Mouse (Mus musculus) neural tube, embryonic 14.5 days (tissue): ENCODE results near the gene Lrch1. TPM values are rescaled to one million over a fixed set of nuclear protein-coding genes. Genes with fewer than 3 reads are reported as not detected.

Experiments
- ATAC-seq: fragments of 200-750 bp; cut with Nextera tagmentation; 2 replicates; pipeline ENCODE4 v1.8.0; 2017; ENCODE audit warnings: low read depth, mild to moderate bottlenecking, moderate TSS enrichment, moderate library complexity
- H3K27ac ChIP-seq: fragments of 300-500 bp; sonication (generic); 2 replicates; pipeline ENCODE4 v1.5.1; 2014; ENCODE audit warnings: low read depth, mild to moderate bottlenecking, control low read depth, low read length, moderate library complexity, mixed read lengths
- H3K27me3 ChIP-seq: fragments of 300-500 bp; sonication (generic); 2 replicates; pipeline ENCODE4 v1.6.1; 2014; ENCODE audit warnings: low read length; ENCODE audit not compliant: control insufficient read depth, insufficient read depth
- H3K36me3 ChIP-seq: fragments of 300-500 bp; sonication (generic); 2 replicates; pipeline ENCODE4 v1.6.1; 2014; ENCODE audit warnings: low read length, mixed read lengths; ENCODE audit not compliant: control insufficient read depth, insufficient read depth
- H3K4me1 ChIP-seq: fragments of 300-500 bp; sonication (generic); 2 replicates; pipeline ENCODE4 v1.6.1; 2014; ENCODE audit warnings: low read length; ENCODE audit not compliant: control insufficient read depth, insufficient read depth
- H3K4me2 ChIP-seq: fragments of 300-500 bp; sonication (generic); 2 replicates; pipeline ENCODE4 v1.6.1; 2014; ENCODE audit warnings: mild to moderate bottlenecking, low read depth, low read length, control low read depth
- H3K4me3 ChIP-seq: fragments of 300-500 bp; sonication (generic); 2 replicates; pipeline ENCODE4 v1.5.1; 2014; ENCODE audit warnings: low read depth, low read length, control low read depth, mixed read lengths
- H3K9ac ChIP-seq: fragments of 300-500 bp; sonication (generic); replicated peaks from 2 replicates; pipeline ENCODE4 v1.6.1; 2014; ENCODE audit warnings: low read depth, mild to moderate bottlenecking, control low read depth, low read length, mixed read lengths
- H3K9me3 ChIP-seq: fragments of 300-500 bp; sonication (generic); 2 replicates; pipeline ENCODE4 v1.6.1; 2016; ENCODE audit warnings: low read length; ENCODE audit not compliant: control insufficient read depth
- WGBS: fragments of 180-500 bp; shearing (Covaris S2); extraction: QIAGEN DNeasy Blood & Tissue Kit; methylation state at CpG from one replicate; pipeline ENCODE4 v1.1.7; 2014; 5-methylcytosine and 5-hydroxymethylcytosine counted together
- polyA plus RNA-seq: library from polyadenylated mRNA; unstranded; fragments of >200 nt; fragmentation: Nextera tagmentation; extraction: Ambion mirVana; gene quantifications from 2 replicates; pipeline ENCODE4 v1.2.1, GENCODE M21; 2014

Gene Lrch1
- polyA plus RNA-seq, 1 experiment from 2014 or later, result 21.7 TPM

DNA sequence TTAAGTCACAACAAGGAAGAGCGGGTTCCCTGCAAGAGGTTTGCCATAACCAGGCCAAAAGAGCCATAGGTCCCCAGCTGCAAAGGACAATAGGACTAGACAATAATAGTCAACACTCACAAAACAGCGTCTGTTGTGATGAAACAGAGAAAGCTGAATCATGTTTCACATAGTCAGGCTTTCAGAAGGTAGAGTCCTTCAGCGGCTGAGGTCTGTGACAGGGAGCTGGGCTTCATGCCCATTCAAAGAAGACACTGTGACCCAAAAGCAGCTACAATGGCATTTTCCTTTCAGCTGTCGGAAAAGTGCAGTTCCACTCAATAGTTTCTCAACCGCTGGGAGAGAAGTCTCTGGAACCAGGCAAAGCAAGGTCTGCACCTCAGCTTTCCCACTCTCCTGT is 48.7 kb downstream of the Lrch1 start:
- Histone ChIP-seq H3K4me2 (no peak overlapping the region), H3K9ac (no peak overlapping the region), H3K4me3 (no peak overlapping the region), H3K36me3 (no peaks in the 10 kb centered on the region), H3K27me3 (no peaks in the 10 kb centered on the region), H3K9me3 (no peaks in the 10 kb centered on the region), H3K4me1 (no peaks in the 10 kb centered on the region), H3K27ac (no peak overlapping the region)
- 86% methylated on average over 5 of the region's 5 CpGs for WGBS
- no peak for ATAC-seq

DNA sequence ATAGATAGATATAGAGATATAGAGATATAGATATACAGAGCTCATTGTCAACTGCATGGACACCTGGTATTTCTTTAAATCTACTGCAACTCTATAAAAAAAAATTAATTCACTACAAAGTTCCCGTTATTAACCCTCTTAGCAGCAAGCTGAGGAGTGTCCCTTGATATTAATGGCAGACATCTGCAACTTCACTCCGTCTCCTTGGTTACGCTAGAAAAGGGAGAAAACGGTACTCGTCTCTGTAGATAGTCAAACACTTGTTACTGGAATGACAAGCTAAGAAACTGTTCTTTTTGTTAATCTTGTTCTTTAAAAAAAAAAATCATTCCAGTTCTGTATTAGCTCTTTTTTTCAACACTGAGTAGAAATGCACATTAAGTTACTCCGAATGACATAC is 54.0 kb downstream of the Lrch1 start:
- H3K4me3 ChIP-seq, result no peak overlapping the region
- H3K9ac ChIP-seq, result no peak overlapping the region
- H3K36me3 ChIP-seq, result no peaks in the 10 kb centered on the region
- 0 out of 2 replicates have a peak, but pooled peaks cover 2% of the 10 kb centered on the region for H3K4me1 ChIP-seq
- H3K27ac ChIP-seq, result no peak overlapping the region
- no peak for ATAC-seq
- WGBS, result 55% methylated on average over 6 of the region's 6 CpGs
- no peaks in the 10 kb centered on the region for H3K27me3 ChIP-seq
- H3K9me3 ChIP-seq, result no peaks in the 10 kb centered on the region
- H3K4me2 ChIP-seq, result no peak overlapping the region

DNA sequence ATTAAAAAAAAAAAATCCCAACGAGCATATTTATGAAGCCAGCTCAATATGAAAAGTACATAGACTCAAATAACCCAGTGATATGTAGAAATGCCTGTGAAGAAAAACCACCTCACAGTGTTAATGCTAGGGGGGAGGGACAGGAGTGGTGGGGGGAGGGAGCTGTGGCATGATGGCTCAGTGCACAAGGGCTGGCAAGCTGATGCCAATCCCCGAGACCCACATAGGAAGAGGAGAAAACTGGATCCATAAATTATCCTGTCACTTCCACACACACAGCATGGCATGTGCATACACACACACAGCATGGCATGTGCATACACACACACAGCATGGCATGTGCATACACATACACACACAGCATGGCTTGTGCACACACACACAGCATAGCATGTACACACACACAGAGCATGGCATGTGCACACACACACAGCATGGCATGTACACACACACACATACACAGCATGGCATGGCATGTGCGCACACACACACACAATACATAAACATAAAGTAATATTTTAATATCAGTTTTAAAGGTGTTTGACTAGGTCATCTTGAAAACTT is 54.5 kb downstream of the Lrch1 start:
- ATAC-seq, result peak; percentile 48; the same call in 1 of the 2 replicates
- Histone ChIP-seq H3K9ac (no peak overlapping the region), H3K9me3 (no peaks in the 10 kb centered on the region), H3K27ac (no peak overlapping the region), H3K36me3 (no peaks in the 10 kb centered on the region), H3K27me3 (no peaks in the 10 kb centered on the region), H3K4me1 (0 out of 2 replicates have a peak, but pooled peaks cover 2% of the 10 kb centered on the region), H3K4me2 (no peak overlapping the region), H3K4me3 (no peak overlapping the region)
- WGBS, result 64% methylated on average over 3 of the region's 3 CpGs

DNA sequence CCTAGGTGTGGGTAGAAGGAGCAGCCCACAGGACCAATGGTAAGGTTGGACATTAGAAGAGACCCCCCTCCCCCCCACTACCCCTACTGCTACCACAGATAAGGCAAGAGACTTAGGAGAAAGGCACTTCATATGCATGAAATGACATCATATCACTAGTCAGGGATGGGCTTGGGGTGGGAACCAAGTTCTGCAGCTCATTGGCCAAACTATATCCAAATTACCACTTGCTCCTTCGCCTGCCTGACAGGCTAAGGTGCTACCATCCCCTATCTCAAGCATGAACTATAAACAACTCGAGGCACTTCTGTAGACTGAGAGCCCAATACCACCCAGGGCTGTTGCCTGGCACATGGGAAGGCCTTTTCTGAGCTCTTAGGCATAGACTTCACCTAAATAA is 58.4 kb downstream of the Lrch1 start:
- 80% methylated on average over 2 of the region's 2 CpGs for WGBS
- no peak overlapping the region for H3K27ac ChIP-seq
- peaks cover 21% of the 10 kb centered on the region; the same call in 1 of the 2 replicates for H3K4me1 ChIP-seq
- no peak for ATAC-seq
- no peak overlapping the region for H3K4me2 ChIP-seq
- no peak overlapping the region for H3K9ac ChIP-seq
- no peaks in the 10 kb centered on the region for H3K36me3 ChIP-seq
- no peak overlapping the region for H3K4me3 ChIP-seq
- no peaks in the 10 kb centered on the region for H3K9me3 ChIP-seq
- H3K27me3 ChIP-seq, result no peaks in the 10 kb centered on the region

DNA sequence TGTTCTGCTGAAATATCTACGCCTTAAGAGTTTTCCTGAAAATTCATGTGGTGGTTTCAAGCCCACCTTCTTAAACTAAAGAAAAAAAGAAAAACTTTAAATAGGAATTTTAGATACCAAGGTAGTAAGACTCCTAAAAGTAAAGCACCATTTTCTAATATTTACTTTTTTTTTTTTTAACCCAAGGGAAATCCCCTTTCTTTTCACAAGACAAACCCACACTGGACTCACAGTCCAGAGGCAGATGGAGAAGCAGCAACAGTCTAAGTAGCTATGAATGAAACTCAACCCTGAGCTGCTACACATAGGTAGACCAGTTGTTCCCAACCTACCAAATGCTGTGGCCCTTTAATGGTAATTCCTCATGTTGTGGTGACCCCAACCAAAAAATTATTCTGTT is 59.6 kb downstream of the Lrch1 start:
- Histone ChIP-seq H3K27ac (no peak overlapping the region), H3K36me3 (no peaks in the 10 kb centered on the region), H3K9me3 (no peaks in the 10 kb centered on the region), H3K9ac (no peak overlapping the region), H3K4me2 (no peak overlapping the region), H3K4me3 (no peak overlapping the region), H3K27me3 (no peaks in the 10 kb centered on the region), H3K4me1 (peaks cover 24% of the 10 kb centered on the region)
- 100% methylated on average over 1 of the region's 1 CpGs for WGBS
- ATAC-seq, result no peak

DNA sequence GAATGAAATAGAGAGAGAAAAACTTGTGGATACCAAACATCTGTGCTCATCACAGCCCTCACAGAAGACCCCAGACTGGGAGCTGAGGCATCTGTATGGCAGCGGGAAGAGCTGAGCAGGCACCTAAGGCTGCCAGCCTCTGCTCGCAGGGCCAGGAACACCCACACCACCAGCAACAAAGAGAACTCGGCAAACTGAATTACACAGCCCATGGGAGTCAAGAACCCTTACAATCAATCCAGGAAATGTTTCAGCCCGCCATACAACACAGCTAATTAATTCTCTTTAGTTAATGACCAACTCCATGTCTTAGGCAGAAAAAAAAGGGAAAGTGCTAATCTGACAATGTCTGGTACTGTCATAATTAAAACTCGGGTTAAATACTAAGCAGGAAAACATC is 61.2 kb downstream of the Lrch1 start:
- 28% methylated on average over 5 of the region's 5 CpGs for WGBS
- no peak overlapping the region for H3K27ac ChIP-seq
- H3K27me3 ChIP-seq, result no peaks in the 10 kb centered on the region
- no peaks in the 10 kb centered on the region for H3K9me3 ChIP-seq
- H3K36me3 ChIP-seq, result no peaks in the 10 kb centered on the region
- peaks cover 24% of the 10 kb centered on the region for H3K4me1 ChIP-seq
- no peak overlapping the region for H3K4me3 ChIP-seq
- no peak overlapping the region for H3K4me2 ChIP-seq
- no peak for ATAC-seq
- no peak overlapping the region for H3K9ac ChIP-seq

DNA sequence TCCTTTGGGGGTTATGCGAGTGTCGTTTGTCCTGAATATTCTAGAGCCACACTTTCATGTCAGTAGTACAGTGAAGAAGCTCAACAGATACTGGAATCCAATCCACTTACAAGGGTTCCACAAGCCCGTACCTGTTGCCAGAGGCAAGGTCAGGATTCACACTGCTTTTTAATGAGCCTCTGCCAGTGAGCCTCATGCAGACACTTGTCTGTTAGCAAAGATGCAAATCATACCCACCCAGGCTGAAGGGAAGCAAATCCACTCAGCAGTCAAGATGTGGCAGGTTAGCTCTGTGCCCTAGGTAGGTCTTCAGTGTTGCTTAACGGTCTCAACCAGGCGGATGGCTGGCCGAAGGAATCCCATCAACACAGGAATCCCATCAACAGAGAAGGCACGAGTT is 62.8 kb downstream of the Lrch1 start:
- Histone ChIP-seq H3K4me2 (no peak overlapping the region), H3K9ac (no peak overlapping the region), H3K9me3 (no peaks in the 10 kb centered on the region), H3K4me3 (no peak overlapping the region), H3K27ac (no peak overlapping the region), H3K27me3 (no peaks in the 10 kb centered on the region), H3K36me3 (no peaks in the 10 kb centered on the region), H3K4me1 (peaks cover 24% of the 10 kb centered on the region)
- 71% methylated on average over 7 of the region's 7 CpGs for WGBS
- no peak for ATAC-seq

DNA sequence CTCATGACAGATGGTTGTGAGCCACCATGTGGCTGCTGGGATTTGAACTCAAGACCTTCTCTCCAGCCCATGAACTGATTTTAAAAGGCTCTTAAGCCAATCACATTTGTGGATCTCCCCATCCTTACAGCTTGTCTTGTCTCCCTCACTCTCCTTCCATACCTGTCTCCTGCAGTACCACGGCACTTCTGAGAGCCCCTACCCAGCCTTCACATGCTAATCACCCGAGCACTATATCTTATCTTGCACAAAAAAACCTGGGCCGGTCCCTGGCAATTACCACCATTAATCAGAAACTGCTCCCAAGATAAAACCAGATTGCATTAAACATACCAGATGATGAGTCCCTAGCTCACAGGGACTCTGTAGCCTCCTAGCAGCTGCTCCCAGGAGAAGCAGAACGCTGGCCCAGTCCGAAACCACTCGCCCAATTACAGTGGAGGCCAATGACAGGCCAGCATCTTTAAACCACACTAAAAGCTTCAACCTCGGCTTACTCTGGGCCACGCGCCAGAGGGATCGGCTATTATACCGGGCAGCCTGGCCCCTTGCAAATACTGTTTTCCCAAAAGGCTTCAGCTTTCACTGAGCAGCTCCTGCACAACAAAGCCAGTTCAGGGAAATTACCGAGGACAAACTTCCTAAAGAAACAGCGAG is 63.5 kb downstream of the Lrch1 start:
- no peaks in the 10 kb centered on the region for H3K27me3 ChIP-seq
- H3K27ac ChIP-seq, result no peak overlapping the region
- ATAC-seq, result peak; percentile 83
- peaks cover 26% of the 10 kb centered on the region for H3K4me1 ChIP-seq
- 10% methylated on average over 13 of the region's 13 CpGs for WGBS
- H3K9me3 ChIP-seq, result no peaks in the 10 kb centered on the region
- no peak overlapping the region for H3K9ac ChIP-seq
- no peaks in the 10 kb centered on the region for H3K36me3 ChIP-seq
- 0 out of 2 replicates have a peak overlapping the region, but pooled peaks have one; percentile 1 for H3K4me2 ChIP-seq
- no peak overlapping the region for H3K4me3 ChIP-seq

DNA sequence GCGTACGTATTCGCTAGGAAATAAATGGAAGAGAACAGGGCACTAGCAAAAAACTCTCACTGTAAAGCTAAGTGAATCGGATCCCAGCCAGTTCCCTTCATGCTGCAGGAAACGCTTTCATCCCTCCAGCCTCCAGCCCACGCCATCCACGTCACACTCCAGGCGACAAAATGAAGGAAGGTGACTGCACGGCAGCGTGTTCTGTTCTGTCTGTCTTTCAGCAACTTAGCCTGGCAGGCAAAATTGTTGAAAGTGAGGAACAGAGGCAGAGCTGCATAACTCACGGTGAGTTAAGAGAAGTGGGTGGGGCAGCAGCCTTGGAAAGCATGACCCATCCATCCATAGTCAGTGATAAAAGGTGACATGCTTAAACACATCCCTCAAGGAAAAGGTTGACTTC is 64.5 kb downstream of the Lrch1 start:
- Histone ChIP-seq H3K4me3 (no peak overlapping the region), H3K4me2 (no peak overlapping the region), H3K27me3 (no peaks in the 10 kb centered on the region), H3K9ac (no peak overlapping the region), H3K27ac (no peak overlapping the region), H3K9me3 (no peaks in the 10 kb centered on the region), H3K4me1 (peaks cover 26% of the 10 kb centered on the region), H3K36me3 (no peaks in the 10 kb centered on the region)
- ATAC-seq, result no peak
- WGBS, result 75% methylated on average over 11 of the region's 11 CpGs
